Mouse (Mus musculus) myocyte (in vitro differentiated cells): ENCODE measurements at regions not wholly inside any gene's neighbourhood (a gene's known extent, or its start where the extent isn't known, plus 50 kb on each side); places are given as distances from the start of the nearest gene placed in this dataset.

Experiments
- H3K27me3 ChIP-seq: one replicate; pipeline ENCODE4 v1.6.1; 2011; ENCODE audit not compliant: control insufficient read depth, insufficient read depth, insufficient read length
- H3K36me3 ChIP-seq: one replicate; pipeline ENCODE4 v1.6.1; 2011; ENCODE audit not compliant: control insufficient read depth, insufficient read depth
- H3K4me2 ChIP-seq: one replicate; pipeline ENCODE4 v1.6.1; 2011; ENCODE audit warnings: low read depth, control low read depth
- H3K4me3 ChIP-seq: one replicate; pipeline ENCODE4 v1.5.1; 2011; ENCODE audit warnings: mild to moderate bottlenecking, control low read depth, moderate library complexity
- H3K79me2 ChIP-seq: one replicate; pipeline ENCODE4 v1.6.1; 2011; ENCODE audit not compliant: control insufficient read depth, insufficient read depth
- H3ac ChIP-seq: one replicate; pipeline ENCODE4 v1.6.1; 2011; ENCODE audit not compliant: control insufficient read depth, insufficient read length
- CEBPB ChIP-seq: IDR thresholded peaks from 2 replicates; pipeline ENCODE4 v1.6.1; 2011; ENCODE audit warnings: mild to moderate bottlenecking, moderate library complexity; ENCODE audit not compliant: poor library complexity, insufficient read depth, severe bottlenecking
- E2F4 ChIP-seq: IDR thresholded peaks from one replicate; pipeline ENCODE4 v1.6.1; 2011; ENCODE audit warnings: mild to moderate bottlenecking, control low read depth, moderate library complexity; ENCODE audit not compliant: insufficient read depth
- MAX ChIP-seq: IDR thresholded peaks from one replicate; pipeline ENCODE4 v1.6.1; 2011; ENCODE audit warnings: low read depth, mild to moderate bottlenecking, control low read depth
- MYOD1 ChIP-seq, 3 experiments: IDR thresholded peaks; one replicate each; pipeline ENCODE4 v1.6.1; 2011; ENCODE audit warnings: control low read depth in 2 of 3, low read depth in 2 of 3, mild to moderate bottlenecking in 2 of 3, moderate library complexity in 1 of 3; ENCODE audit not compliant: insufficient read length in 2 of 3, control insufficient read depth in 1 of 3
- MYOG ChIP-seq, 3 experiments: IDR thresholded peaks; one replicate each; pipeline ENCODE4 v1.6.1; 2011; ENCODE audit warnings: control low read depth in 2 of 3, low read depth in 2 of 3, mild to moderate bottlenecking in 2 of 3; ENCODE audit not compliant: insufficient read length in 2 of 3, control insufficient read depth in 1 of 3, insufficient read depth in 1 of 3
- POLR2A ChIP-seq: IDR thresholded peaks from one replicate; pipeline ENCODE4 v1.6.1; 2011; ENCODE audit warnings: low read depth, mild to moderate bottlenecking, control low read depth, moderate library complexity; ENCODE audit not compliant: insufficient read length
- POLR2AphosphoS2 ChIP-seq: IDR thresholded peaks from one replicate; pipeline ENCODE4 v1.6.1; 2011; ENCODE audit warnings: low read depth, control low read depth; ENCODE audit not compliant: insufficient read length
- REST ChIP-seq: IDR thresholded peaks from one replicate; pipeline ENCODE4 v1.6.1; 2011; ENCODE audit warnings: mild to moderate bottlenecking, control low read depth, moderate library complexity; ENCODE audit not compliant: insufficient read depth, insufficient read length
- SRF ChIP-seq: IDR thresholded peaks from one replicate; pipeline ENCODE4 v1.6.1; 2011; ENCODE audit warnings: low read depth; ENCODE audit not compliant: control insufficient read depth, insufficient read length
- TCF12 ChIP-seq: IDR thresholded peaks from one replicate; pipeline ENCODE4 v1.6.1; 2011; ENCODE audit warnings: mild to moderate bottlenecking, control low read depth; ENCODE audit not compliant: poor library complexity, insufficient read depth, severe bottlenecking
- TCF3 ChIP-seq: IDR thresholded peaks from one replicate; pipeline ENCODE4 v1.6.1; 2011; ENCODE audit warnings: low read depth, control low read depth; ENCODE audit not compliant: insufficient read length
- USF1 ChIP-seq: IDR thresholded peaks from one replicate; pipeline ENCODE4 v1.6.1; 2011; ENCODE audit warnings: low read depth, mild to moderate bottlenecking, control low read depth, moderate library complexity

DNA sequence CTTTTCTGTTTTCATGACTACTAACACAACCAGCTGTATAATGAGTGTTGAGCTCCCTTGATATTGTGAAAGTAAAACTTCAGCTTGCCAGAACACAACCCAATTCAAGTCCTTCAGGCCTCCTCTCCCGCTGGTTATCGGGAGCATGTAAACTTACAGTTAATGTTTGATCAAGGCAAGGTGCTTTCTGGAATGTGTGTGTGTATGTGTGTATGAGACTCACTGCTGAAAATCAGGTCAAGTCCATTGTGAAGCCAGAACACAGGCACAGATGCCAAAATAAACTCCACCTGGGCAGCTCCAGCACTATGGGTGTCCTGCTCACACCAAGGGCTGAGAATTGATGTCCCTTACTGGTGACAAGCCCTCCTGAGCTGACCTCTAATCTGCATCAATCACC is 308.9 kb upstream of the Slc24a5 start:
- Histone ChIP-seq H3K4me2 (no peak overlapping the region), H3ac (no peak overlapping the region), H3K27me3 (no peaks in the 10 kb centered on the region), H3K79me2 (no peaks in the 10 kb centered on the region), H3K36me3 (no peaks in the 10 kb centered on the region), H3K4me3 (no peak overlapping the region)
- no peak for TF ChIP-seq TCF3
- no peak for TF ChIP-seq TCF12
- no peak for TF ChIP-seq SRF
- TF ChIP-seq MAX: no peak
- TF ChIP-seq POLR2AphosphoS2: no peak
- TF ChIP-seq MYOD1 (IDR thresholded peaks at IDR 0.05; ENCODE audit: control insufficient read depth in 1 of 3, insufficient read length in 2 of 3, low read depth in 2 of 3): no peak
- TF ChIP-seq POLR2A: no peak
- no peak for TF ChIP-seq MYOG (IDR thresholded peaks at IDR 0.05; ENCODE audit: control insufficient read depth in 1 of 3, insufficient read depth in 1 of 3, insufficient read length in 2 of 3, low read depth in 2 of 3)
- TF ChIP-seq USF1: no peak
- no peak for TF ChIP-seq REST
- no peak for TF ChIP-seq CEBPB
- TF ChIP-seq E2F4: no peak

GRCm38 (mm10) chr2:124763650-124764049 is 304.3 kb upstream of the Slc24a5 start:
- TF ChIP-seq SRF: no peak
- Histone ChIP-seq H3K36me3 (no peaks in the 10 kb centered on the region), H3K79me2 (no peaks in the 10 kb centered on the region), H3ac (no peak overlapping the region), H3K27me3 (no peaks in the 10 kb centered on the region), H3K4me2 (no peak overlapping the region), H3K4me3 (no peak overlapping the region)

GRCm38 (mm10) chr2:124764186-124764910 is 303.6 kb upstream of the Slc24a5 start:
- no peak for TF ChIP-seq MAX
- TF ChIP-seq MYOD1 (IDR thresholded peaks at IDR 0.05; ENCODE audit: control insufficient read depth in 1 of 3, insufficient read length in 2 of 3, low read depth in 2 of 3): no peak
- TF ChIP-seq TCF3: no peak
- no peak for TF ChIP-seq E2F4
- TF ChIP-seq REST: no peak
- no peak for TF ChIP-seq USF1
- no peak for TF ChIP-seq SRF
- no peak for TF ChIP-seq MYOG (IDR thresholded peaks at IDR 0.05; ENCODE audit: control insufficient read depth in 1 of 3, insufficient read depth in 1 of 3, insufficient read length in 2 of 3, low read depth in 2 of 3)
- TF ChIP-seq POLR2A: no peak
- Histone ChIP-seq H3K36me3 (no peaks in the 10 kb centered on the region), H3K4me2 (no peak overlapping the region), H3ac (no peak overlapping the region), H3K27me3 (no peaks in the 10 kb centered on the region), H3K4me3 (no peak overlapping the region), H3K79me2 (no peaks in the 10 kb centered on the region)

GRCm38 (mm10) chr2:124769267-124769967 is 298.5 kb upstream of the Slc24a5 start:
- TF ChIP-seq USF1 (no peak), REST (no peak), TCF3 (no peak), MAX (no peak), MYOD1 (IDR thresholded peaks at IDR 0.05; ENCODE audit: control insufficient read depth in 1 of 3, insufficient read length in 2 of 3, low read depth in 2 of 3) (no peak), POLR2A (no peak), POLR2AphosphoS2 (no peak), E2F4 (no peak), SRF (no peak), TCF12 (no peak), MYOG (IDR thresholded peaks at IDR 0.05; ENCODE audit: control insufficient read depth in 1 of 3, insufficient read depth in 1 of 3, insufficient read length in 2 of 3, low read depth in 2 of 3) (no peak), CEBPB (no peak)
- Histone ChIP-seq H3K36me3 (no peaks in the 10 kb centered on the region), H3K79me2 (no peaks in the 10 kb centered on the region), H3K4me2 (no peak overlapping the region), H3ac (no peak overlapping the region), H3K27me3 (no peaks in the 10 kb centered on the region), H3K4me3 (no peak overlapping the region)

- H3K79me2 ChIP-seq: no peaks in the 10 kb centered on the region
- H3K36me3 ChIP-seq: no peaks in the 10 kb centered on the region
- H3K27me3 ChIP-seq: no peaks in the 10 kb centered on the region
- no peak overlapping the region for H3K4me3 ChIP-seq
- H3K4me2 ChIP-seq: no peak overlapping the region
- TF ChIP-seq USF1 (no peak), POLR2A (no peak), E2F4 (no peak), SRF (no peak), TCF3 (no peak), MYOG (IDR thresholded peaks at IDR 0.05; ENCODE audit: control insufficient read depth in 1 of 3, insufficient read depth in 1 of 3, insufficient read length in 2 of 3, low read depth in 2 of 3) (no peak), MYOD1 (IDR thresholded peaks at IDR 0.05; ENCODE audit: control insufficient read depth in 1 of 3, insufficient read length in 2 of 3, low read depth in 2 of 3) (no peak), TCF12 (no peak), REST (no peak), POLR2AphosphoS2 (no peak), MAX (no peak), CEBPB (no peak)
- no peak overlapping the region for H3ac ChIP-seq
Observed at GRCm38 (mm10) chr2:124770028-124770427, 297.9 kb upstream of the Slc24a5 start.
